Mouse (Mus musculus): ENCODE measurements around the gene Il1b. TPM values are rescaled to one million over a fixed set of nuclear protein-coding genes. Genes with fewer than 3 reads are reported as not detected.

Gene Il1b
- total and polyA plus RNA-seq, 3 experiments, result 0.12 to 0.26 TPM; not detected in 1

DNA sequence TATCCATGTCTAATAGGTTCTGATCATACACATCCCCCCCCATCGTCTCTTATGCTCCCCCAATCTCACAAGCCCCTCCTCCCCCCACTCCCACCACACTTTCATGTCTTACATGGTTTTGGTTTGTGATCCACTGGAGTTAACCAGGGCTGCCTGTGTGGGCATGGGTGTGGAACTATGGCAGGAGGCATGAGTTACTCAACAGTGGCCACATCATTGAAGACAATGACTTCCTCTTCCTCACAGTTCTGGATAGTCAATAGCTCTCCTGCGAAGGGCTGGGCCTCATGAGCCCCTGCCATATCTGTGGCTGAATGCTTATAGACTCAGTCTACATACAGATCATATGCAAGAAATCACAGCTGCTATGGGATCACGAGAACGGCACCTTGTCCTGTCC, 42.7 kb downstream of the Il1b start:
- Histone ChIP-seq H3K4me3 (ENCODE audit: control insufficient read depth in 1 of 2, insufficient read depth in 1 of 2, low read depth in 2 of 2, low read length in 2 of 2) (no peak overlapping the region), H3K9me3 (replicated peaks; ENCODE audit: insufficient read depth, low read length) (no peaks in the 10 kb centered on the region), H3K36me3 (ENCODE audit: control insufficient read depth in 1 of 2, insufficient read depth in 2 of 2, low read length in 2 of 2) (no peaks in the 10 kb centered on the region), H3K27ac (ENCODE audit: control insufficient read depth, low read depth, low read length) (no peak overlapping the region), H3K4me1 (ENCODE audit: control insufficient read depth in 1 of 2, insufficient read depth in 2 of 2, low read length in 2 of 2) (no peaks in the 10 kb centered on the region), H3K9ac (ENCODE audit: control insufficient read depth, low read depth, low read length, poor library complexity, severe bottlenecking) (no peak overlapping the region), H3K79me2 (ENCODE audit: control insufficient read depth, insufficient read depth, low read length, poor library complexity) (no peaks in the 10 kb centered on the region), H3K27me3 (ENCODE audit: control insufficient read depth in 1 of 2, insufficient read depth in 2 of 2, low read length in 2 of 2) (peaks cover 1 to 2% of the 10 kb centered on the region in 2 experiments; a peak in 2 of 4 replicates)
- no peak for DNase-seq (ENCODE audit: low read depth, low spot score)
- TF ChIP-seq GATA1 (IDR thresholded peaks at IDR 0.05; ENCODE audit: low read depth, low read length), result no peak

DNA sequence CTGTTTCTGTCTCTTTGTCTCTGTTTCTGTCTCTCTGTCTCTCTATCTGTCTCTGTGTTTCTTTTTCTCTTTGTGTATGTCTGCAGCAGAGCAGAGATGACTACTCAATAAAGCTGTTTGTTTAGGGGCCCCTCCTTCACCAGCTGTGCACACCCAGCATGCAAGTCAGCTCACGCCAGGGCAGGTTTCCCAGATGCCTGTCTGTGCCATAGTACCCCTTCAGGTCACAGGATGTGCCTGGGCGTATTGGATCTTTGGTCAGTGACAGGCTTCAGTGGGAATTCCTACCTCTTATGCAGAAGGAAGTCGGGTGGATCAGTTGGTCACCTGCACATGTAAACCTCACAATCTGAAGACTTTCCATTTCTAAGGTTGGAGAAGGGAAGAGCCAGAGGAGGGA, 46.7 kb downstream of the Il1b start:
- no peaks in the 10 kb centered on the region for H3K36me3 ChIP-seq (ENCODE audit: control insufficient read depth in 1 of 2, insufficient read depth in 2 of 2, low read length in 2 of 2)
- no peak overlapping the region for H3K27ac ChIP-seq (ENCODE audit: control insufficient read depth, low read depth, low read length)
- TF ChIP-seq MAX (IDR thresholded peaks at IDR 0.05; ENCODE audit: low read length) (no peak), POLR2AphosphoS2 (IDR thresholded peaks at IDR 0.05; ENCODE audit: low read length) (no peak), CHD2 (IDR thresholded peaks at IDR 0.05; ENCODE audit: low read length) (no peak), E2F4 (IDR thresholded peaks at IDR 0.05; ENCODE audit: borderline replicate concordance, low read depth, low read length) (no peak), ZC3H11A (IDR thresholded peaks at IDR 0.05; ENCODE audit: low read depth, low read length) (no peak), ELF1 (IDR thresholded peaks at IDR 0.05; ENCODE audit: low read depth, low read length) (no peak), ZMIZ1 (IDR thresholded peaks at IDR 0.05; ENCODE audit: low read depth, low read length) (no peak), MXI1 (IDR thresholded peaks at IDR 0.05; ENCODE audit: low read depth, low read length) (no peak), NRF1 (IDR thresholded peaks at IDR 0.05; ENCODE audit: insufficient read depth, low read depth, low read length, poor library complexity, severe bottlenecking) (no peak), RAD21 (IDR thresholded peaks at IDR 0.05; ENCODE audit: low read depth, low read length) (no peak), ETS1 (IDR thresholded peaks at IDR 0.05; ENCODE audit: low read depth, low read length) (no peak), UBTF (IDR thresholded peaks at IDR 0.05; ENCODE audit: borderline replicate concordance, insufficient read depth, low read depth, low read length) (no peak), CHD1 (IDR thresholded peaks at IDR 0.05; ENCODE audit: low read depth, low read length) (no peak), GABPA (IDR thresholded peaks at IDR 0.05; ENCODE audit: low read depth, low read length) (no peak), POLR2A (IDR thresholded peaks at IDR 0.05; ENCODE audit: control insufficient read depth in 1 of 2, insufficient read depth in 1 of 2, low read depth in 1 of 2, low read length in 2 of 2, poor library complexity in 1 of 2) (no peak), MYB (IDR thresholded peaks at IDR 0.05; ENCODE audit: low read depth, low read length) (no peak), NELFE (IDR thresholded peaks at IDR 0.05; ENCODE audit: low read depth, low read length) (no peak)
- no peaks in the 10 kb centered on the region for H3K9me3 ChIP-seq (replicated peaks; ENCODE audit: insufficient read depth, low read length)
- H3K79me2 ChIP-seq (ENCODE audit: control insufficient read depth, insufficient read depth, low read length, poor library complexity), result no peaks in the 10 kb centered on the region
- H3K27me3 ChIP-seq (ENCODE audit: control insufficient read depth in 1 of 2, insufficient read depth in 2 of 2, low read length in 2 of 2), result peaks cover 0 to 1% of the 10 kb centered on the region in 2 experiments; a peak in 2 of 4 replicates
- no peaks in the 10 kb centered on the region for H3K4me1 ChIP-seq (ENCODE audit: control insufficient read depth in 1 of 2, insufficient read depth in 2 of 2, low read length in 2 of 2)
- H3K9ac ChIP-seq (ENCODE audit: control insufficient read depth, low read depth, low read length, poor library complexity, severe bottlenecking), result no peak overlapping the region
- no peak overlapping the region for H3K4me3 ChIP-seq (ENCODE audit: control insufficient read depth in 1 of 2, insufficient read depth in 1 of 2, low read depth in 2 of 2, low read length in 2 of 2)
- DNase-seq (ENCODE audit: low read depth, low spot score), result no peak

All from MEL (cell line).